Mouse (Mus musculus): ENCODE measurements around the gene Ltbp1. TPM values are rescaled to one million over a fixed set of nuclear protein-coding genes. Genes with fewer than 3 reads are reported as not detected.

Gene Ltbp1
- polyA plus RNA-seq, 1 experiment from 2014 or later, result 8.5 TPM

GRCm38 (mm10) chr17:75293725-75294124, 288.4 kb downstream of the Ltbp1 start:
- Histone ChIP-seq H3K4me3 (ENCODE audit: low read depth, low read length) (no peak overlapping the region), H3K9me3 (ENCODE audit: control insufficient read depth) (no peaks in the 10 kb centered on the region), H3K27me3 (replicated peaks; ENCODE audit: control insufficient read depth, insufficient read depth, low read length) (no peaks in the 10 kb centered on the region), H3K4me1 (replicated peaks; ENCODE audit: control insufficient read depth, insufficient read depth, low read length) (no peaks in the 10 kb centered on the region), H3K9ac (ENCODE audit: low read depth, low read length) (no peak overlapping the region), H3K36me3 (ENCODE audit: control insufficient read depth, insufficient read depth) (no peaks in the 10 kb centered on the region), H3K4me2 (replicated peaks; ENCODE audit: low read depth) (no peak overlapping the region), H3K27ac (ENCODE audit: low read depth, low read length) (no peak overlapping the region)
- ATAC-seq, result no peak
- WGBS, result 72% methylated on average over 3 of the region's 3 CpGs
- TF ChIP-seq CTCF (IDR thresholded peaks at IDR 0.05; ENCODE audit: low read depth), result no peak

DNA sequence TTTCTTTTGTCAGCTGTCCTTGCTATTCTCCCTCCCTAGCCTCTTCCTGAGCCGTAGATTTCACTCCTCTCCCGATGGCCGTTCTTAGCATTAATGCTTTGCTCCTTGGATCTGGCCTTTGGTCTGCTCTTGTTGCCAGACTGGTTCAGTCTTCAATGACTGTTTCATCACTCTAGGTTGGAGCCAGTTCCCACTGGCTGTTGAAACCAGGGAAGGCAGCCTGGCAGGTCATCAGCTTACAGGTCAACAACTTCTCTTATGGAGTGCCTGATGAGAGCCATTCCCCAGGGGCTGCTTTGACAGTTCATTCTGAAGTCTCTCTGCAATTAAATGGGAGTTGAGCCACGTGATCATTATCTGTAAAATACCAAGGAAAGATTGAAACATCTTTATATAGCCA, 295.5 kb downstream of the Ltbp1 start:
- no peak for ATAC-seq
- Histone ChIP-seq H3K27me3 (replicated peaks; ENCODE audit: control insufficient read depth, insufficient read depth, low read length) (no peaks in the 10 kb centered on the region), H3K9ac (ENCODE audit: low read depth, low read length) (no peak overlapping the region), H3K36me3 (ENCODE audit: control insufficient read depth, insufficient read depth) (no peaks in the 10 kb centered on the region), H3K4me1 (replicated peaks; ENCODE audit: control insufficient read depth, insufficient read depth, low read length) (no peaks in the 10 kb centered on the region), H3K4me2 (replicated peaks; ENCODE audit: low read depth) (no peak overlapping the region), H3K27ac (ENCODE audit: low read depth, low read length) (no peak overlapping the region), H3K9me3 (ENCODE audit: control insufficient read depth) (no peaks in the 10 kb centered on the region), H3K4me3 (ENCODE audit: low read depth, low read length) (no peak overlapping the region)
- WGBS, result 84% methylated on average over 4 of the region's 4 CpGs
- no peak for TF ChIP-seq CTCF (IDR thresholded peaks at IDR 0.05; ENCODE audit: low read depth)

DNA sequence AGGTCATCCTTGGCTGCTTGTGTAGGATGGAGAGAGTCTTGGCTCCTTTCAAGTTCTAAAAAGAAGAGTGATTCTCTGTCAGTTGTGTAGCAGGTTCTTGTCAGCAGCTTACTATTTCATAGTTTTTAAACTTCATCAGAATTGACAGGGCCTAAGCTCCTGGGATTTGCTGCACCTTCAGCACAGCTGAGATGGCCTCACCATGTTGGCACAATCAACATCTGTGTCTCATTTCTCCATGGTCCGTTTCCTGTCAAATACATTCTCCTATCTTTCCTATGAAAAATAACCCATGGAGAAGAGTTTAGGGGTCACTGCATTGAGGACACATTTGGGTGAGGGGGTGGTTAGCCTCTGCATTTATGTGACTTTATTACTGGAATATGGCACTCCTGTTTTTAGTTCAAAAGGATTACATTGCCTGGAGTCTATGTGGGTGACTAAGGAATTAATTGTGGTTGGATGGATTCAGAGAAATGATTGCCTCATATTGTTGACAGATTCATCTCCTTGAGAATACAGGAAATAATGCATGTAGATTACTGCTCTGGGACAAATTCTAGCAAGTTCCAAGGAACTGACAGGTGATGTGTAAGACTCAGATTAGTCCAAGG, 299.5 kb downstream of the Ltbp1 start:
- H3K4me3 ChIP-seq (ENCODE audit: low read depth, low read length), result no peak overlapping the region
- no peak overlapping the region for H3K9ac ChIP-seq (ENCODE audit: low read depth, low read length)
- H3K4me2 ChIP-seq (replicated peaks; ENCODE audit: low read depth), result no peak overlapping the region
- no peaks in the 10 kb centered on the region for H3K36me3 ChIP-seq (ENCODE audit: control insufficient read depth, insufficient read depth)
- no peaks in the 10 kb centered on the region for H3K27me3 ChIP-seq (replicated peaks; ENCODE audit: control insufficient read depth, insufficient read depth, low read length)
- no peaks in the 10 kb centered on the region for H3K9me3 ChIP-seq (ENCODE audit: control insufficient read depth)
- H3K27ac ChIP-seq (ENCODE audit: low read depth, low read length), result no peak overlapping the region
- H3K4me1 ChIP-seq (replicated peaks; ENCODE audit: control insufficient read depth, insufficient read depth, low read length), result no peaks in the 10 kb centered on the region
- TF ChIP-seq CTCF (IDR thresholded peaks at IDR 0.05; ENCODE audit: low read depth), result no peak
- 84% methylated on average over 1 of the region's 1 CpGs for WGBS
- no peak for ATAC-seq

GRCm38 (mm10) chr17:75305714-75306113, 300.3 kb downstream of the Ltbp1 start:
- WGBS, result 93% methylated on average over 1 of the region's 1 CpGs
- TF ChIP-seq CTCF (IDR thresholded peaks at IDR 0.05; ENCODE audit: low read depth), result no peak
- Histone ChIP-seq H3K27me3 (replicated peaks; ENCODE audit: control insufficient read depth, insufficient read depth, low read length) (no peaks in the 10 kb centered on the region), H3K4me2 (replicated peaks; ENCODE audit: low read depth) (no peak overlapping the region), H3K9me3 (ENCODE audit: control insufficient read depth) (no peaks in the 10 kb centered on the region), H3K27ac (ENCODE audit: low read depth, low read length) (no peak overlapping the region), H3K9ac (ENCODE audit: low read depth, low read length) (no peak overlapping the region), H3K4me3 (ENCODE audit: low read depth, low read length) (no peak overlapping the region), H3K36me3 (ENCODE audit: control insufficient read depth, insufficient read depth) (no peaks in the 10 kb centered on the region), H3K4me1 (replicated peaks; ENCODE audit: control insufficient read depth, insufficient read depth, low read length) (no peaks in the 10 kb centered on the region)
- ATAC-seq, result no peak

DNA sequence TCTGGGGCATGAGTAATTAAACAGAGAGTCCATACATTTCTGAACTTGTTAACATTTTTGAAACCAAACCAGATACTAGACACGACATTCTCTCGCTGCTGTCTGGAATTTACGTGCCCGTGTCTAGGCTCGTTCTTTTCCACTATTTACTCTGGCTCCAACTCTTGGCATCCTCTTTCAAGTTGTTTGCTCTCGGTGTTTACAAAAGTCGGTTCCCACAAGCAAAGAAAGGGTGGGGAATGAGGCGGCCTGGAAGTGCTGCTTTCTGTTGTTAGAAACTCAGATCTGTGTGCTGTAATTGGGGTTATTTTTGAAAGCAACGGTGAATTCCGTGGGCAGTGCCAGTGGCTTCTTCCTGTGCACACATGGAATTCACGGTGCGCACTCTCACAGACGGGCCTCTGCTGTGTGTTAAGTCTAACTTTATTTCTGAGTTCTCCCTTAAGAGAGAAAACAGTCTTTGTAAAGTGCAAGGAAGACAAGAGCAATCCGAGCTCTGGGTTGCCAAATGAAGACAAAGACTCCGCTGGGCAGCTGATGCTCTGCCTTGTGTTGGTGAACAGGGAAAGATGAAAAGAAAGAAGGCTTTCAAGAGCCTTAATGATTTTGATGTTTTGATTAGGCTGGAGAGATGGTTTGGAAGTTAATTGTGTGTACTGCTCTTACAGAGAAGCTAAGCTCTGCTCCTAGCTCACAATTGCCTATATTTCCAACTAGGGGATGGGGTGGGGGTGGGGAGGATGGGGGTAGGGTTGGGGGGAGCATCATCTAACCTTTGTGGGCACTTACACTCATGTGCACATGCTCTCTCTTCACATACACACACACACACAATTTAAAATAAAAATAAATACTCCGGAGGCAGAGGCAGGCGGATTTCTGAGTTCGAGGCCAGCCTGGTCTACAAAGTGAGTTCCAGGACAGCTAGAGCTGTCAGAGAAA, 302.0 kb downstream of the Ltbp1 start:
- Histone ChIP-seq H3K27me3 (replicated peaks; ENCODE audit: control insufficient read depth, insufficient read depth, low read length) (no peaks in the 10 kb centered on the region), H3K9ac (ENCODE audit: low read depth, low read length) (no peak overlapping the region; the same call in 1 of the 2 replicates), H3K4me2 (replicated peaks; ENCODE audit: low read depth) (no peak overlapping the region), H3K27ac (ENCODE audit: low read depth, low read length) (no peak overlapping the region), H3K9me3 (ENCODE audit: control insufficient read depth) (no peaks in the 10 kb centered on the region), H3K4me3 (ENCODE audit: low read depth, low read length) (no peak overlapping the region), H3K36me3 (ENCODE audit: control insufficient read depth, insufficient read depth) (no peaks in the 10 kb centered on the region), H3K4me1 (replicated peaks; ENCODE audit: control insufficient read depth, insufficient read depth, low read length) (no peaks in the 10 kb centered on the region)
- no peak for TF ChIP-seq CTCF (IDR thresholded peaks at IDR 0.05; ENCODE audit: low read depth)
- no peak for ATAC-seq
- WGBS, result 45% methylated on average over 18 of the region's 18 CpGs

GRCm38 (mm10) chr17:75317106-75317505, 311.7 kb downstream of the Ltbp1 start:
- Histone ChIP-seq H3K4me3 (ENCODE audit: low read depth, low read length) (no peak overlapping the region), H3K27me3 (replicated peaks; ENCODE audit: control insufficient read depth, insufficient read depth, low read length) (no peaks in the 10 kb centered on the region), H3K36me3 (ENCODE audit: control insufficient read depth, insufficient read depth) (no peaks in the 10 kb centered on the region; the same call in 1 of the 2 replicates), H3K9ac (ENCODE audit: low read depth, low read length) (no peak overlapping the region), H3K9me3 (ENCODE audit: control insufficient read depth) (no peaks in the 10 kb centered on the region), H3K4me2 (replicated peaks; ENCODE audit: low read depth) (no peak overlapping the region), H3K4me1 (replicated peaks; ENCODE audit: control insufficient read depth, insufficient read depth, low read length) (no peaks in the 10 kb centered on the region), H3K27ac (ENCODE audit: low read depth, low read length) (no peak overlapping the region)
- no peak for ATAC-seq
- TF ChIP-seq CTCF (IDR thresholded peaks at IDR 0.05; ENCODE audit: low read depth), result no peak
- WGBS, result 71% methylated on average over 4 of the region's 4 CpGs
